Mouse (Mus musculus) embryonic facial prominence, embryonic 12.5 days (tissue): ENCODE results near the gene Coil. TPM values are rescaled to one million over a fixed set of nuclear protein-coding genes. Genes with fewer than 3 reads are reported as not detected.
"Not testable (repeated sequence)": the region's sequence is repeated elsewhere in the genome, so short reads cannot be mapped to it uniquely, and the experiment has no call there.

Experiments
- ATAC-seq: fragments of 200-750 bp; cut with Nextera tagmentation; 2 replicates; pipeline ENCODE4 v1.8.0; 2017; ENCODE audit not compliant: insufficient number of reproducible peaks, insufficient read depth, low FRiP score, low TSS enrichment
- H3K27ac ChIP-seq: fragments of 300-500 bp; sonication (generic); 2 replicates; pipeline ENCODE4 v1.5.1; 2016; ENCODE audit warnings: mild to moderate bottlenecking
- H3K27me3 ChIP-seq: fragments of 300-500 bp; sonication (generic); 2 replicates; pipeline ENCODE4 v1.6.1; 2016; ENCODE audit warnings: mild to moderate bottlenecking, moderate library complexity
- H3K36me3 ChIP-seq: fragments of 300-500 bp; sonication (generic); 2 replicates; pipeline ENCODE4 v1.6.1; 2016; ENCODE audit warnings: mild to moderate bottlenecking
- H3K4me1 ChIP-seq: fragments of 300-500 bp; sonication (generic); 2 replicates; pipeline ENCODE4 v1.6.1; 2016
- H3K4me2 ChIP-seq: fragments of 300-500 bp; sonication (generic); replicated peaks from 2 replicates; pipeline ENCODE4 v1.6.1; 2016; ENCODE audit warnings: mild to moderate bottlenecking, moderate library complexity
- H3K4me3 ChIP-seq: fragments of 300-500 bp; sonication (generic); 2 replicates; pipeline ENCODE4 v1.5.1; 2016; ENCODE audit warnings: mild to moderate bottlenecking
- H3K9ac ChIP-seq: fragments of 300-500 bp; sonication (generic); 2 replicates; pipeline ENCODE4 v1.6.1; 2016; ENCODE audit warnings: mild to moderate bottlenecking, moderate library complexity
- H3K9me3 ChIP-seq: fragments of 300-500 bp; sonication (generic); 2 replicates; pipeline ENCODE4 v1.6.1; 2016; ENCODE audit warnings: mild to moderate bottlenecking, moderate library complexity
- WGBS: fragments of 180-500 bp; shearing (Covaris S2); methylation state at CpG from one replicate; pipeline ENCODE4 v1.1.7; 2016; 5-methylcytosine and 5-hydroxymethylcytosine counted together
- polyA plus RNA-seq: library from polyadenylated mRNA; unstranded; fragments of >200 nt; fragmentation: Nextera tagmentation; extraction: Ambion mirVana; gene quantifications from 2 replicates; pipeline ENCODE4 v1.2.1, GENCODE M21; 2016

Gene Coil
- polyA plus RNA-seq, 1 experiment from 2014 or later: 33.8 TPM

- Histone ChIP-seq H3K4me3 (no peak overlapping the region), H3K36me3 (no peaks in the 10 kb centered on the region), H3K27ac (no peak overlapping the region), H3K4me2 (no peak overlapping the region), H3K9me3 (no peaks in the 10 kb centered on the region), H3K9ac (no peak overlapping the region), H3K27me3 (no peaks in the 10 kb centered on the region), H3K4me1 (peaks cover 6% of the 10 kb centered on the region)
- ATAC-seq: no peak
- 44% methylated on average over 10 of the region's 10 CpGs for WGBS
These were observed 58.9 kb downstream of the Coil start for GRCm38 (mm10) chr11:89028871-89029405.

GRCm38 (mm10) chr11:89030552-89030951 is 60.5 kb downstream of the Coil start:
- no peak overlapping the region for H3K9ac ChIP-seq
- no peak overlapping the region for H3K4me3 ChIP-seq
- H3K27me3 ChIP-seq: no peaks in the 10 kb centered on the region
- no peaks in the 10 kb centered on the region for H3K36me3 ChIP-seq
- no peaks in the 10 kb centered on the region for H3K9me3 ChIP-seq
- no peak for ATAC-seq
- H3K4me2 ChIP-seq: no peak overlapping the region
- no peak overlapping the region for H3K27ac ChIP-seq
- no peaks in the 10 kb centered on the region for H3K4me1 ChIP-seq
- WGBS: 77% methylated on average over 6 of the region's 6 CpGs

- ATAC-seq: no peak
- no peak overlapping the region for H3K9ac ChIP-seq
- H3K27ac ChIP-seq: no peak overlapping the region
- H3K27me3 ChIP-seq: no peaks in the 10 kb centered on the region
- no peaks in the 10 kb centered on the region for H3K36me3 ChIP-seq
- H3K4me1 ChIP-seq: no peaks in the 10 kb centered on the region
- H3K9me3 ChIP-seq: no peaks in the 10 kb centered on the region
- no peak overlapping the region for H3K4me3 ChIP-seq
- no peak overlapping the region for H3K4me2 ChIP-seq
- 49% methylated on average over 1 of the region's 1 CpGs for WGBS
These were observed 61.1 kb downstream of the Coil start for GRCm38 (mm10) chr11:89031189-89031588.

- Histone ChIP-seq H3K4me3 (no peak overlapping the region), H3K9me3 (no peaks in the 10 kb centered on the region), H3K4me1 (no peaks in the 10 kb centered on the region), H3K27ac (no peak overlapping the region), H3K4me2 (no peak overlapping the region), H3K9ac (no peak overlapping the region), H3K27me3 (no peaks in the 10 kb centered on the region), H3K36me3 (no peaks in the 10 kb centered on the region)
- ATAC-seq: no peak
These were observed 64.5 kb downstream of the Coil start for GRCm38 (mm10) chr11:89034592-89034991.

- H3K9ac ChIP-seq: no peak overlapping the region
- 77% methylated on average over 3 of the region's 3 CpGs for WGBS
- no peak for ATAC-seq
- no peaks in the 10 kb centered on the region for H3K4me1 ChIP-seq
- H3K9me3 ChIP-seq: no peaks in the 10 kb centered on the region
- no peaks in the 10 kb centered on the region for H3K27me3 ChIP-seq
- no peak overlapping the region for H3K27ac ChIP-seq
- H3K36me3 ChIP-seq: peaks cover 8% of the 10 kb centered on the region
- H3K4me2 ChIP-seq: no peak overlapping the region
- no peak overlapping the region for H3K4me3 ChIP-seq
These were observed 65.5 kb downstream of the Coil start for GRCm38 (mm10) chr11:89035552-89035951.

- no peak overlapping the region for H3K4me2 ChIP-seq
- H3K9ac ChIP-seq: no peak overlapping the region
- H3K27me3 ChIP-seq: no peaks in the 10 kb centered on the region
- H3K27ac ChIP-seq: no peak overlapping the region
- no peaks in the 10 kb centered on the region for H3K9me3 ChIP-seq
- ATAC-seq: no peak
- H3K36me3 ChIP-seq: peaks cover 28% of the 10 kb centered on the region
- no peaks in the 10 kb centered on the region for H3K4me1 ChIP-seq
- WGBS: 93% methylated on average over 6 of the region's 6 CpGs
- no peak overlapping the region for H3K4me3 ChIP-seq
These were observed 68.4 kb downstream of the Coil start for GRCm38 (mm10) chr11:89038496-89038895.

- no peaks in the 10 kb centered on the region for H3K27me3 ChIP-seq
- no peaks in the 10 kb centered on the region for H3K9me3 ChIP-seq
- no peak overlapping the region for H3K4me3 ChIP-seq
- no peak overlapping the region for H3K27ac ChIP-seq
- peaks cover 34% of the 10 kb centered on the region for H3K36me3 ChIP-seq
- WGBS: 33% methylated on average over 3 of the region's 3 CpGs
- no peak for ATAC-seq
- no peaks in the 10 kb centered on the region for H3K4me1 ChIP-seq
- no peak overlapping the region for H3K9ac ChIP-seq
- H3K4me2 ChIP-seq: no peak overlapping the region
These were observed 69.3 kb downstream of the Coil start for GRCm38 (mm10) chr11:89039325-89039724.

- 86% methylated on average over 6 of the region's 7 CpGs for WGBS
- H3K4me3 ChIP-seq, H3K27ac ChIP-seq, H3K9me3 ChIP-seq, H3K4me2 ChIP-seq, H3K27me3 ChIP-seq, ATAC-seq, H3K4me1 ChIP-seq, H3K9ac ChIP-seq: not testable (repeated sequence)
- peaks cover 49% of the 10 kb centered on the region for H3K36me3 ChIP-seq
These were observed 71.0 kb downstream of the Coil start for GRCm38 (mm10) chr11:89041073-89041472.

Other genes with a start within 250 kb of the Coil start
- 17.4 and 18.1 TPM in 2 replicates for gene Akap1, start 105.7 kb upstream of the Coil start, polyA plus RNA-seq
- gene Scpep1, start 14.8 kb upstream of the Coil start, polyA plus RNA-seq: 72.9 and 77.4 TPM in 2 replicates
- not detected in 2 replicates for gene Elobl, start 3.3 kb upstream of the Coil start, polyA plus RNA-seq
- 4.7 and 4.9 TPM in 2 replicates for gene Trim25, start 29.1 kb downstream of the Coil start, polyA plus RNA-seq
- 6.5 and 6.6 TPM in 2 replicates for gene Dgke, start 96.6 kb downstream of the Coil start, polyA plus RNA-seq
- gene Gm525, start 103.6 kb downstream of the Coil start, polyA plus RNA-seq: 0.32 TPM in 1 of 2 replicates, not detected in the other